Mouse (Mus musculus): Measurements from ENCODE around the gene Itgb1bp1. TPM values are rescaled to one million over a fixed set of nuclear protein-coding genes. Genes with fewer than 3 reads are reported as not detected.

Itgb1bp1 gene
- total RNA-seq, 1 experiment = 24.3 TPM

GRCm38 (mm10) chr12:21228650-21229049 lies 57.4 kb downstream of the Itgb1bp1 start:
- in situ Hi-C loops (cut with MboI; ENCODE audit: low sequenced_read_pairs in 2 of 2, unreplicated experiment in 2 of 2) = no loop called here
- Histone ChIP-seq H3K27ac (ENCODE audit: insufficient read depth, low read depth, low read length, poor library complexity, severe bottlenecking) (no peak overlapping the region), H3K9me3 (ENCODE audit: control insufficient read depth, insufficient read depth, low read depth, low read length) (no peaks in the 10 kb centered on the region), H3K4me1 (ENCODE audit: control insufficient read depth in 2 of 2, insufficient read depth in 2 of 2, low read length in 2 of 2, poor library complexity in 1 of 2) (peaks cover 2 to 9% of the 10 kb centered on the region in 2 experiments; a peak in 3 of 4 replicates), H3K9ac (ENCODE audit: insufficient read depth, low read depth, low read length, poor library complexity, severe bottlenecking) (no peak overlapping the region), H3K4me3 (ENCODE audit: insufficient read depth in 1 of 2, low read depth in 1 of 2, low read length in 2 of 2, poor library complexity in 1 of 2, severe bottlenecking in 1 of 2) (no peak overlapping the region), H3K36me3 (ENCODE audit: control insufficient read depth, insufficient read depth, low read length, poor library complexity, severe bottlenecking) (no peaks in the 10 kb centered on the region; the same call in 1 of the 2 replicates)
- no peak for DNase-seq (ENCODE audit: low read depth, low spot score)
- TF ChIP-seq ZC3H11A (IDR thresholded peaks at IDR 0.05; ENCODE audit: borderline replicate concordance, low read depth, low read length) (no peak), MAFK (IDR thresholded peaks at IDR 0.05; ENCODE audit: insufficient read depth, low read depth, low read length) (no peak), CHD2 (IDR thresholded peaks at IDR 0.05; ENCODE audit: low read depth, low read length) (no peak), HCFC1 (IDR thresholded peaks at IDR 0.05; ENCODE audit: borderline replicate concordance, insufficient read depth, low read length) (no peak), ZNF384 (IDR thresholded peaks at IDR 0.05; ENCODE audit: low read depth, low read length) (no peak)

- no peak for DNase-seq (ENCODE audit: low read depth, low spot score)
These were observed 58.8 kb downstream of the Itgb1bp1 start for GRCm38 (mm10) chr12:21227076-21227980.

GRCm38 (mm10) chr12:21226316-21226715 lies 59.8 kb downstream of the Itgb1bp1 start:
- TF ChIP-seq ZC3H11A (IDR thresholded peaks at IDR 0.05; ENCODE audit: borderline replicate concordance, low read depth, low read length) = no peak
- TF ChIP-seq CHD2 (IDR thresholded peaks at IDR 0.05; ENCODE audit: low read depth, low read length) = no peak
- TF ChIP-seq MAFK (IDR thresholded peaks at IDR 0.05; ENCODE audit: insufficient read depth, low read depth, low read length) = no peak
- TF ChIP-seq ZNF384 (IDR thresholded peaks at IDR 0.05; ENCODE audit: low read depth, low read length) = no peak
- TF ChIP-seq HCFC1 (IDR thresholded peaks at IDR 0.05; ENCODE audit: borderline replicate concordance, insufficient read depth, low read length) = no peak
- Histone ChIP-seq H3K4me1 (ENCODE audit: control insufficient read depth in 2 of 2, insufficient read depth in 2 of 2, low read length in 2 of 2, poor library complexity in 1 of 2) (peaks cover 2 to 9% of the 10 kb centered on the region in 2 experiments; a peak in 3 of 4 replicates), H3K9me3 (ENCODE audit: control insufficient read depth, insufficient read depth, low read depth, low read length) (no peaks in the 10 kb centered on the region), H3K27ac (ENCODE audit: insufficient read depth, low read depth, low read length, poor library complexity, severe bottlenecking) (no peak overlapping the region), H3K4me3 (ENCODE audit: insufficient read depth in 1 of 2, low read depth in 1 of 2, low read length in 2 of 2, poor library complexity in 1 of 2, severe bottlenecking in 1 of 2) (no peak overlapping the region), H3K9ac (ENCODE audit: insufficient read depth, low read depth, low read length, poor library complexity, severe bottlenecking) (no peak overlapping the region), H3K36me3 (ENCODE audit: control insufficient read depth, insufficient read depth, low read length, poor library complexity, severe bottlenecking) (no peaks in the 10 kb centered on the region; the same call in 1 of the 2 replicates)
- DNase-seq (ENCODE audit: low read depth, low spot score) = no peak
- in situ Hi-C loops (cut with MboI; ENCODE audit: low sequenced_read_pairs in 2 of 2, unreplicated experiment in 2 of 2) = no loop called here

More at GRCm38 (mm10) chr12:21227076-21227980, 58.8 kb downstream of the Itgb1bp1 start:
- peaks cover 2 to 9% of the 10 kb centered on the region in 2 experiments; a peak in 3 of 4 replicates for H3K4me1 ChIP-seq (ENCODE audit: control insufficient read depth in 2 of 2, insufficient read depth in 2 of 2, low read length in 2 of 2, poor library complexity in 1 of 2)
- in situ Hi-C loops (cut with MboI; ENCODE audit: low sequenced_read_pairs in 2 of 2, unreplicated experiment in 2 of 2) = no loop called here
- H3K9me3 ChIP-seq (ENCODE audit: control insufficient read depth, insufficient read depth, low read depth, low read length) = no peaks in the 10 kb centered on the region
- TF ChIP-seq HCFC1 (IDR thresholded peaks at IDR 0.05; ENCODE audit: borderline replicate concordance, insufficient read depth, low read length) = no peak
- no peak for TF ChIP-seq ZNF384 (IDR thresholded peaks at IDR 0.05; ENCODE audit: low read depth, low read length)
- TF ChIP-seq CHD2 (IDR thresholded peaks at IDR 0.05; ENCODE audit: low read depth, low read length) = no peak
- TF ChIP-seq ZC3H11A (IDR thresholded peaks at IDR 0.05; ENCODE audit: borderline replicate concordance, low read depth, low read length) = no peak
- TF ChIP-seq MAFK (IDR thresholded peaks at IDR 0.05; ENCODE audit: insufficient read depth, low read depth, low read length) = no peak
- no peak overlapping the region for H3K4me3 ChIP-seq (ENCODE audit: insufficient read depth in 1 of 2, low read depth in 1 of 2, low read length in 2 of 2, poor library complexity in 1 of 2, severe bottlenecking in 1 of 2)
- H3K27ac ChIP-seq (ENCODE audit: insufficient read depth, low read depth, low read length, poor library complexity, severe bottlenecking) = no peak overlapping the region
- H3K36me3 ChIP-seq (ENCODE audit: control insufficient read depth, insufficient read depth, low read length, poor library complexity, severe bottlenecking) = no peaks in the 10 kb centered on the region; the same call in 1 of the 2 replicates
- H3K9ac ChIP-seq (ENCODE audit: insufficient read depth, low read depth, low read length, poor library complexity, severe bottlenecking) = no peak overlapping the region

DNA sequence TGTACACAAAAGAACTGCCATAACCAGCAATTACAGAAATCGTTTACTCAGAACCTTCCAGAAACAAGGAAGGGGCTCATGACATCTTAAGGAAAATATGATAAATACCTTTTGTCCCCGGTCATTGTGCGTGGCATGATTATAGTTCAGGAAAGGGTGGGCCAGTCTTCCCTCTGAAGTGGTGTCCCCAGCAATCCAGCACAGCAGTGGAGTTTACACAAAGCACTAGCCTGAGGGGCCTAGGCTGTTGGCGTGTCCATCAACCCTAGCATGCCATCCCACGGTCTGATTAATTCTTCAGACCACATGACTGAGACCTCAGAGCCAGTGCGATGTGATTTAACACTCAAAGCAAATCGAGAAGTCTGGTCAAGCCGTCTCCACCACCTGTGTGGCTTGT lies 60.7 kb downstream of the Itgb1bp1 start:
- no peak overlapping the region for H3K9ac ChIP-seq (ENCODE audit: insufficient read depth, low read depth, low read length, poor library complexity, severe bottlenecking)
- H3K4me1 ChIP-seq (ENCODE audit: control insufficient read depth in 2 of 2, insufficient read depth in 2 of 2, low read length in 2 of 2, poor library complexity in 1 of 2) = peaks cover 2 to 9% of the 10 kb centered on the region in 2 experiments; a peak in 3 of 4 replicates
- in situ Hi-C loops (cut with MboI; ENCODE audit: low sequenced_read_pairs in 2 of 2, unreplicated experiment in 2 of 2) = no loop called here
- DNase-seq (ENCODE audit: low read depth, low spot score) = no peak
- no peaks in the 10 kb centered on the region for H3K9me3 ChIP-seq (ENCODE audit: control insufficient read depth, insufficient read depth, low read depth, low read length)
- no peaks in the 10 kb centered on the region; the same call in 1 of the 2 replicates for H3K36me3 ChIP-seq (ENCODE audit: control insufficient read depth, insufficient read depth, low read length, poor library complexity, severe bottlenecking)
- TF ChIP-seq ZNF384 (IDR thresholded peaks at IDR 0.05; ENCODE audit: low read depth, low read length) (no peak), ZC3H11A (IDR thresholded peaks at IDR 0.05; ENCODE audit: borderline replicate concordance, low read depth, low read length) (no peak), HCFC1 (IDR thresholded peaks at IDR 0.05; ENCODE audit: borderline replicate concordance, insufficient read depth, low read length) (no peak), CHD2 (IDR thresholded peaks at IDR 0.05; ENCODE audit: low read depth, low read length) (no peak), MAFK (IDR thresholded peaks at IDR 0.05; ENCODE audit: insufficient read depth, low read depth, low read length) (no peak)
- H3K27ac ChIP-seq (ENCODE audit: insufficient read depth, low read depth, low read length, poor library complexity, severe bottlenecking) = no peak overlapping the region
- no peak overlapping the region for H3K4me3 ChIP-seq (ENCODE audit: insufficient read depth in 1 of 2, low read depth in 1 of 2, low read length in 2 of 2, poor library complexity in 1 of 2, severe bottlenecking in 1 of 2)
